Mouse (Mus musculus) T-helper 2 cell (primary cell): ENCODE measurements around the gene Fbln5.

ENCODE experiments used
- in situ Hi-C: fragments of 300-600 bp; cut with MboI, MseI; formaldehyde crosslinking; loops from one replicate; pipeline ENCODE4 v1.15.1; 2025; ENCODE audit warnings: high pct_unique_total_duplicates

The Fbln5 gene

DNA sequence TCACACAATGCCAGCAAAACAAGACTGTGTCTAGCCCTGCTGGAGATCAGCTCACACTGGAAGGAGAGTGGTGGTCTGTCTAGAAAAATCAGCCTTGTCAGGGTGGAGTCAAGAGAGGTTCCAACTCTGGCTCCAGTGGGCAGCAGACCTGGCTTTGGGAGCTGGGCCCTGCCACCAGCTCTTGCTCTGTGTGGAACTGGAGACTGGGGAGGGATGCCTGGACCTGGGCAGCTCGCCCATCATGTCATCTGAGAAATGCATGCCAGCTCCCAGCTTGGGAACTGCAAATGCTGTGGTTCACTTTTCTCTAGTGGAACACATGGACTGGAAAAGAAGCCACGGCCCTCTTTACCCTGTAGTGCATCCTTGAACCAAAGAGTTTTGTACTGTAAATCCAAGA is 8.3 kb downstream of the Fbln5 start:
- in situ Hi-C loops, result no loop called here

DNA sequence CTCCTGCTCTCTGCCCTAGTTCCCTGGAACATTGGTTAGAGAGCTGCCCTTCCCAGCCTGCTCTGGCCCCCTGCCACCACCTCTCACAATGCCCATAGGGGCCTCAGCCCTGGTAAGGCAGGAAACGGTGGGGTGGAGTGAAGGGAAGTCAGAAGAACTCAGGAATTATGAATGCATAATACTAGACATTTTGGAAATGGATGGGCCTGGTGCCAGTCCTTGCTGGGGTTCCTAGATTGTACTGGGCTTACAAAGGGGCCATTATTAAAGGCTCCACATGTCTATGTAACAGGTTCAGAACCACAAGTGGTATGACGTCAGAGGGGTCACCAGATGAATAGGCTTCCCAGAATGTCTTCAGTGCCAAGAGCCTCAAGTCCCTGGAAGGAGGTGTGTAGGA is 11.5 kb downstream of the Fbln5 start:
- in situ Hi-C loops, result no loop called here

DNA sequence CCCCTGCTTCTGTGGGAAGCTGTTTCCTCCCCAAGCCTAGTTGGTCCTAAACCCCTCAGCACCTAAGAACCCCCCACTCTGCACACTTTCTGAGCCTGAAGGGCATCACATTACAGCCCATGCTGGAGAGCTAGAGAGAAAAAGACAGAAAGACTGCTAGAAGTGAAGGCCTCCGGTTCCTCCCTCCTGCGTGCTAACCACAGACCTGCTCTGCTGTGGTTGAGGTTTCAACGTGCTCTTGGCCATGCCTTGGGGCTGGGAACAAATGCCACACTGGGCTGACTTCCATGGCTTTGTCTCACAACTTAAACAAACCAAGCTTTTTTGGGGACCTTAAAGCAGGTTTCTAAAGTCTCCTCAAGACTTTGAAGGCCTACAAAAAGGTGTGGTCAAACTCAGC is 16.4 kb downstream of the Fbln5 start:
- in situ Hi-C loops, result no loop called here

DNA sequence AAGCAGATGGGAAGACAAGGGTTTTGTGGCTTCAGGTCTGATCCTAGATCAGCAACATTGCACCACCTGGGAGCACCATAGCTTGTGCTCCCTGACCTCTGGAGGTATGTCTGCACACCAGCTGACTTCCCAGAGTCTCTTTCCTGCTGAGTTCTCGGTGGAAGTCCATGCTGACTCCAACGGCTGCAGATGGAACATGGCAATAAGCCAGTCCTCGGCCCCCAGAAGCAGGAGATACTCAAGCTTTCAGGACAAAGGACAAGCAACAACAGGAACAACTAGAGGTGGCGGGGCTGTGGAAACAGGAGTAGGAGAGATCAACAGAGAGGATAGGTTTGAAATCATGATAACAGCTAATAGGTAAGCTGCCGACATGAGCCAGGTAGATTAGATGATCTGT is 17.1 kb downstream of the Fbln5 start:
- in situ Hi-C loops, result no loop called here

DNA sequence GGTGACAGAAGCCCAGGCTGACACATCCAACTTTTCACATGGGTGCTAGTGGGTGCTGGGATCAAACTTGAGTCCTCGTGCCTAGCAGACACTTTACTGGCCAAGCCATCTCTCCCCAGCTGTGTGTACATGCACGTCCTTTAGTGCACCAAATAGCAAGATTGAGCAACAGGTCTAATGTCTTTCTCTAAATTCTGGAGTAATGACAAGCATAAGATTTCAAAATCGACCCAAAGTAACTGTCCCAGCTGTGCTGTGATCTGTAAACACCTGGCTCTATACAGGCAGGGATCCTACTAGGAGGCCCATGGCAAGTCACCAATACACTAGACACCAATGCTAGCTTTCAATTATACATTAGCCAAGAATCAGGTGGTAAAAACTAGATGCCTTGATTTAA is 17.8 kb downstream of the Fbln5 start:
- in situ Hi-C loops, result no loop called here

DNA sequence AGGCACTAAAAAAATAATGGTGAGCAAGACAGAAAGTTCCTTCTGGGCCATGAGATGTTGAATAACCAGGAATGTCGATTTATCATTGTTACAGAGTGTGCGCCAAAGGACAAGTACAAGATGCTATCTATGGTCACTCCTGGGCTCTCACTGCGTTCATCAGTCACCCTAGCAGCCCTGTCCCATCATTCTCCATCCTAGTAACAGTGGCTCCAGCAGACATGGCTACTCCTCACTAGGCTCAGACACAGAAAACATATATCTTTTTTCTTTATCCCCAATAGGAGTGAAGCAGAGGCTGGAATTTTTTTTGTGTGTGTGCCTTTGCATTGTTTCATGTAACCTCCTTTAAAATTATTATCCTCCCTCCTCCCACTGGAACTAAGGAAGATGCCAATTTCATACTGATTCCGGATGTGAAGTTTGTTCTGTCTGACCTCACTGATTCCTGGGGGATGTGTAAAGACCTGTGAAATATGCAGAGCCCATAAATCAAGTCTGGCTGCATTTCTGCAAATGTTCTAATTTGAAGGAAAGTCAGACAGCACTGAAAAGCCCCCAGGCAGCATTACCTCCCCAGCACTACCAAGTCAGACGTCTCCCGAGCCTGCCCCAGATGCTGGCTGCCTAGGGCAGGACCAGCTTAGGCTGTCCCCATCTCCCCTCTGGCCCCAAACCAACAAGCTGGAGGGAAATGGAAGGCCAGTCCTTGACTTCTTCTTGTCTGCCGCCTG is 20.5 kb downstream of the Fbln5 start:
- in situ Hi-C loops, result no loop called here

DNA sequence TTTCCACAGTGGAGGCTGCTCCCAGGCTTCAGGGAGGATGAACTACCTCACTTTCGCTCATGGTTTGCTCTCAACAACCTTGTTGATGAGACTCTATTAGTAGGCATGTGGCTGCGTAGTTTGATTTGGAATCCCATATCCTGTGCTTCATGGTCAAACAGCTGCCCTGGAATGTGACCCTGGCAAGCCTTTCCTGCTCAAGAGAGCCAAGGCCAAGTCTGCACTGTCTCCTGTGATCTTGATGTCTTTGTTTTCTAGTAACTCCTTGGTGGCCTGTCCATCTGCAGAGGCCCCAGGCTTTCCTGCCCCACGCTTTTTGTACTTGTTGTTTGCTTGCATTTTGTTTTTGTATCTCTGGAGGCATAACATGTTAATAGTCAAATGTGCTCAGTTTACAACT is 24.4 kb downstream of the Fbln5 start:
- in situ Hi-C loops, result no loop called here

DNA sequence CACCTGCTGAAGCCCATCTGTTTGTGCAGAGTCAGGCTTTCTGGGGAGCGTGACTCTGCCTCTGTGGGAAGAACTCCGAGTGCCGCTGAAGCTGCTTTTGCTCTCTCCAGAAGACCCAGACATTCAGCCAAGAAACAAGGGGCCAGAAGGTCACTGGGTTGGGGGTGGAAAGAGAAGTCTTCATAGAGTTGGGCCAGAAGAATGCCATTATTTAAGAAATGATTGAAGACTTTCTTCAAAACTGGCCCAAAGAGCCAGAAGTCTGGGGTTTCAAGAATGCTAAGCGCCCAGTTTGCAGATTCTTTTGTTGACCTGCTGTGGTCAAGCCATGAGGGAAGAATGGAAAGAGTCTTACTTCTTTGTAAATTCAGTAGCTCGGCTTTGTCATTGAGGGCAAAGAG is 25.6 kb downstream of the Fbln5 start:
- in situ Hi-C loops, result no loop called here

DNA sequence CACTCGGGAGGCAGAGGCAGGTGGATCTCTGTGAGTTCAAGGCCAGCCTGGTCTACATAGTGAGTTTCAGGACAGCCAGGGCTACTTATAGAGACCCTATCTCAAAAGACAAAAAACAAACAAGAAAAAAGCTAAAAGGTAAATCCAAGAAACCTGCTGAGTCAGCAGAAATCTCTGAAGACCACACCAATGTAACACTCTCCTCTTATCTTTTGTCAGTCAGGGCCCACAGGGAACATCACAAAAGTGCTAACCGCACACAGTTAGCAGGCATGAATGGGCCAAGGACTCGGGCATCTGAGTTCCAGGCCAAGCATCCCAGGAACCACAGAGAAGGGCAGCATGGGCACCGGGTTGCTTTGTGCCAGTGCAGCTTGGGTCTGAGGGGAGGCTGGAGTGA is 26.2 kb downstream of the Fbln5 start:
- in situ Hi-C loops, result no loop called here

DNA sequence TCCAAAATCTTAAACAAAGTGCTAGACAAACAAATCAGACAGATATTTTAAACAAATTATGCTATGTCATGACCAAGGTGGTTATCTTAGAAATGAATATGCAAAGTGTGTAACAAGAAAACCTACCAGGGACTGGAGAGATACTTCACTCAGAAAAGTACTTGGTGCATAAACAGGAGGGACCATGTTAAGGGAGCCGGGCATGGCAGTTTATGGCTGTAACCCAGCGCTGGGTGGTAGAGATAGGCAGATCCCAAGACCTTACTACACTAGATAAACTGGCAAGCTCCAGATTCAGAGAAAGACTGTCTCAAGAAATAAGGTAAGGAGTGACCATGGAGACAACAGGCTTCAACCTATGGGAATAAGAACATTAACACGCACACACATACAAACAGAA is 29.1 kb downstream of the Fbln5 start:
- in situ Hi-C loops, result no loop called here

DNA sequence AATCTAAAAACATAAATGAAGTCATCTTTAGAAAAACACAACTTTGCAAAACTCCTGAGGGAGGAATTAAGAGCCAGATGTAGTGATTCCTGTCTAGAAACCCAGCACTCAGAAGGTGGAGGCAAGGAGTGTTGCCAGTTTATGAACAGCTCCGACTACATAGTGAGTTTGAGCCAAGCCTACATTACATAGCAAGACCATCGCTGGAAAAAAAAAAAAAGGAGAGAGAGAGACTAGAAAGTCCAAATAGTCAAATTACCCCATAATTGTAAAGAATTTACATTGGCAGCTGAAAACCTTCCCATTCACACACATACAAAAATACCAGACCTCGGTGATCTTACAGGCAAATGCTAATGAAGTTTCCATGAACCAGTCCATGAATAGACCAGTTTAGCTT is 29.6 kb downstream of the Fbln5 start:
- in situ Hi-C loops, result no loop called here

DNA sequence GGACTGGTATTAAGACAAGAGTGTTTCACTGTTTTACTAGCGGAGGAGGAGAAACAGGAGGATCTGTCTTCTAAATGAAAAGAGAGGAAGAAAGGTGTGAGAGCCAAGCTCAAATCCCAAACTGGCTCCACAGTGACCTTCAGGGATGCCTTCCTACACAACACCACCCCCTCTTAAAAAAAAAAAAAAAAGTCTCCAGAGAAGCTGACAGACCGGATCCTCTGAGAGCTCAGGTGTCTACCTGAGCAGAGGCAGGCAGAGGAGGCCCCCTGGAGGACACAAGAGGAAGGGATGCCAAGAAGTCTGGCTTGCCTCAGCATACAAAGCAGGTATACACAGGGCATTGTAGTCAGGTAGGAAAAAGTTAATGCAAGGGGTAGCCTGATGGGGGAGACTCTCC is 36.1 kb downstream of the Fbln5 start:
- in situ Hi-C loops, result no loop called here

DNA sequence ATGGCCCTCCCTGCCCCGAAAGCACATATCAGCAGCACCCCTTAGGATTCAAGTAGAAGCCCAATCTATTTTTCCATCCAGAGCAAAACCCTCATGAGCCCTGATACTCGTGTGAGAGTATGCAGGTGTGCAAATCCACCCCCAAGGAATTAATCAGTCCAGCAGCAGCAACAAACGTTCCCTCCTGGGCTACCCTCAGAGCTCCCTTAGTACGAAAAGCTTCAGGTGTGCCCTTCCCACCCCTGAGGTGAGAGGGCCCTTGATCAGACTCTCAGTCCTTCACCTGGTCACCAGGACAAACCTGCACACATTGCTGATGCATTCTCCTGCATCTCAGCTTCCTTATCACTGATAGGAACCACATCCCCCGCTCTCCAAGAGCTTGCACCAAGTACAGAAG is 37.9 kb downstream of the Fbln5 start:
- in situ Hi-C loops, result no loop called here

DNA sequence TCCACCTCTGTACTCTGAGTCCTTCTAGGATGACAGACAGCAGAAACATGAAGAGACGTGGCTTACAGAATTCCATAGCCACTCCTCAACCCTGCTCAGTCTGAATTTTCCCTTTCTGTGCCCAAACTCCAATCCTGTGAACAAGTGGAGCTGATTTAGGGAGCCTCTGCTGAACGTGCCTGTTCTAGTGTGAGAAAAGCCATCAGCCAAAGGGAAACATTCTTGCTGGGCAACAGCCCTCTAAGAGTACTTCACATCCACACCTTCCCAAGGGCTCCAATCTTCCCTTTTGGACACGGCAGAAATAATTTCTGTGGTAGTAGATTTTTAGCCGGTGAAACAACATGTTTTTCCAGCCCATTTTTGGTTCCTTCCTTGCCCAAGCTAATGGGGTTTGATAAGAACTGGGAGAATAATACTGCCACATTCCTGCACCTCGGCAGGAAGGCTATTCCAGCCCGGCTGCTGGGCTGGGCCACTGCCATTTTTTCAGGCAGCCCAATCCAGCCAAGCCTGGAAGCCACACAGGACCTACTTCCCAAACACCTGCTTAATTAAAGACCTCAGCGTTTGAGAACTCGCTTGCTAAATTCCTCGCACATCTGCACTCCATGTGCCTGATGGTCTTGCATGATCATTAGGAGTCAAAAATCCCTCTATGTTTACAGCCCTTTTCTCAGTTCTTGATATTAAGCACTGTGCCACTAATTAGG is 41.1 kb downstream of the Fbln5 start:
- in situ Hi-C loops, result no loop called here

DNA sequence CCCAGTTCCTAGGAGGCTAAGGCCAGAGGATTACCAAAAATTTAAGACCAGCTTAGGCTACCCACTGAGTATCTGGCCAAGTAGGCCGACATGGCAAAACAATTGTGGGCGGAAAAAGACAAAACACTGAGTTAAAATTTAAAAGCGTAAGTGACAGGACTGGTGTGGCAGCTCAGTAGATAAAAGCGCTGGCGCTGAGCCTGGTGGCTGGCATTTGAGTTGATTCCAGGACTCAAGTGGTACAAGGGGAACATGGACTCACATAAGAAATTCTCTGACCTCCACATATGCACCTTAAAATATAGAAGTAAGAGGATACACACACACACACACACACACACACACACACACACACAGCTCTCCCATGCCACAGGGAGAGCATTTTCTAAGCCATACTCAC is 42.5 kb downstream of the Fbln5 start:
- in situ Hi-C loops, result no loop called here

DNA sequence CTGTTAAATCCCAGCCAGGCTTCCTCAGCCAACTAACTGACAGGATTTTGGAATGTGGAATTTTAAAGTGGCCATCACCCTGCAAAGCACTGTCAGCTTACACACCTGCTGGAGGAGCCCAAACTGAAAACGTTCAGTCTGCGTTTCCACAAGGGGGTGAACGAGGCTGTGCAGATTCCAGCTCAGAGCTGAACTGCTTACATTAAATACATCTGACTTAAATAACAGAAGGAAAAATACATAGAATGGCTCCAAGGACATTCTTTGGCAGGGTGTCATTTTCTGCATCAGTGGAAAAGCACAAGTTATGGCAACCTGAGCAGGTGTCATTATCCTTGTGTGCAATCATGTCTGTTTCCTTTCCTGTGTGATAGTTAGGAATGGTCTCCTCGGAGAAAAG is 44.7 kb downstream of the Fbln5 start:
- in situ Hi-C loops, result no loop called here

DNA sequence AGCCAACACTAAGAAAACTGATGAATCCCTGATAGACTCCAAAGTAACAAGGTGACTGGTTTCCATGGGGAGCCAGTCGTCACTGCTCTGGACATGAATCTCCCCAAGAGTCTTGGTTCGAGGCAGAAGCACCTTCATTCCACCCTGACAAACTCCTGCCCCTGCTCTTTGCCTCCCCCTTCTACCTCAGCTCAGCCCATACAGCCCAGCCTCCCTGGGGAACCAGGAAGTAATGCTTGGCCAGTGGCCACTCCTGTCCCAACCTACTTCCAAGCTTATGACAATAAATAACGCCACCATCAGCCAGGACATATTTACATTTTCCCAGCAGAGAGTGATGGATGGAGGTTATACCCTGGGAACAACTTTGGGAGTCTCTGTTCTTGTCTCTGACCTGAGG is 45.9 kb downstream of the Fbln5 start:
- in situ Hi-C loops, result no loop called here

DNA sequence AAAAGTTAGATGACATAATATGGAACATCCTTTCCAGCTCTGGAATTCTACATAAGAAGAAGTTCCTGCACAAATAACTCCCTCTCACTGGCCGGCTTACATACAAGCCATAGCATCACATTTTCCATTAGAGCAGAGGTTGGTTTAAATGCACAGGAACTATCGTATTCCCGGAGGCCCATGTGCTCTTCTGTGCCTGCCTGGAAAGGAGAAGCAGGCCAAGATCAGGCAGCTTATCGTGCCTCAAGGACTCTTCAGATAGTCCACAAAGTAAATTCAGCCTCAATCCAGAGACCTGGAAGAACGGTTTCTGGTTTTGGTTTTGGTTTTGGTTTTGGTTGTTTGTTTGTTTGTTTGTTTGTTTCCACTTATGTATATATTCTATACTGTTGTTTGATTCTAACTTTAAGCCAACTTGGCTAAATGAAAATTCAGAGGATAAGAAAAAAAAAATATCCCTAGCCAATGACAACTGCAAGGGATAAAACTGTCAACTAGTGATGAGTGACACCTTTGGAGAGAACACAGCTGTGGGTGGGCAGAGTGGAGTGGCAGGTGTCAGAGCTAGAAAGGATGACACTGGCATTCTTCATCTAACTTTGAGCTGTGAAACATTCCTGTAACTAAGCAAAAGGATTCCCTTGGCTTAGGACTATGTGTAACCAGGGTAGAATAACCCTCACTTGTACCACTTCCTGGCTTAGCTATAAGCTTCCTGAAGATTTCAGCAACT is 48.4 kb downstream of the Fbln5 start:
- in situ Hi-C loops, result no loop called here

DNA sequence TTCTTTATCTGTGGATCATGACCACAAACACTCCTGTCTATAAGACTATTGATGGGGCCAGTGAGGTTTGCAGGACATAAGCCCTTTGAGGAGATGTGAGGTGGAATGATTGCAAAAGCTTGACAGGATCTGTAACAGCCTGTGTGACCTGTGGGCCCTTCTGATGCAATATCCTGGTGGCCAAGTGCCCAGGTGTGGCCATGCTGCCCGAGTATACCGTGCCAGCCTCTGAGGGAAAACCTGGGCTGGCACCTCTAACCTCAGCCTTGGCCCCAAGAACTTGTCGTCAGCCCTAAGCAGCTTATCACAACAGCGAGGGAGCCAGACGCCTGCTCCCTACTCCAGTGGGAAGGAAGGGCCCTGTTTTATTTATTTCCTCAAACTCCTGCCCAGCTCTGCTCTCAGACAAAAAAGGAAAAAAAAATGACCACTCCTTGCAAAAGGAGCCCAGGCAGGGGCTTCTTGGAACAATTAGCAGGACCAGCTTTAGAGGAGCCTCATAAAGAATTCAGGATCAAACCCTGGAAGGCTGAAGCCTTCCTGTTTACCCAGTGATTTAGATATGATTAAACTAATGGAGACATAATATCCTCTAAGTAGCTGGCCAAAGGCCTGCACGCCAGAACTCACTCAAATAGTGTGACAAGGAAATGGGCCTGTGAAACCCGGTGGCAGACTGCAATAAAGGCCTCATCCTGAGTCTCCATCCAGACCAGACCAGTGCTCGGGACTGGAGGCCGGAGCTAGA is 51.4 kb downstream of the Fbln5 start:
- in situ Hi-C loops, result no loop called here

DNA sequence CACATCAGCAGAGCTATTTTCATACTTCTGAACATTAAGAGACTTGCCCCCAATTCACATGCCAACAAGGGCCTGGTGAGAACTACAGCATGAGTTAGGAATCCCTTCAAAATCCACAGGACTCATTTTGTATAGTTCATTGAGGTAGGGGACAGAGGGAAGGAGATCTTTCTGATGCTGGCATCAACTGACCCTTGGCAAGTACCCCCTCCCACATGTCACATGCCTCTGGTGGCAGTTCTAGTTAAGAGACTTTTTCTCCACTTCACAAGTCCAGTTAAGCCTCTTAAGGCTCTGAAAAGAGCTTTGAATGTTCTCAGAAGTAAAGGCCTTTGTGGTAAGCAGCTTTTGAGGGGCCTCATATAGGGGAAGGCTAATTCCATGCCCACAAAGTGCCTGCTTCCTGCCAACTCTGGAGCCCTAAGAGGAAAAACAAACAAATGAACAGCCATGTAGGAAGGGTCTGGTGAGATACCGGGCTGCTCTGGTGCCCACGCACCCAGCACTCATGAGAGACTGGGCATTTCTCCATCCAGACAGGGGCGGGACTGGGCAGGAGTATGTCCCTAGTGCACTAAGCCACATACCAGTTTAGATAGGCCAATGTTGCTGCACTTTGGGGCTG is 52.5 kb downstream of the Fbln5 start:
- in situ Hi-C loops, result no loop called here

DNA sequence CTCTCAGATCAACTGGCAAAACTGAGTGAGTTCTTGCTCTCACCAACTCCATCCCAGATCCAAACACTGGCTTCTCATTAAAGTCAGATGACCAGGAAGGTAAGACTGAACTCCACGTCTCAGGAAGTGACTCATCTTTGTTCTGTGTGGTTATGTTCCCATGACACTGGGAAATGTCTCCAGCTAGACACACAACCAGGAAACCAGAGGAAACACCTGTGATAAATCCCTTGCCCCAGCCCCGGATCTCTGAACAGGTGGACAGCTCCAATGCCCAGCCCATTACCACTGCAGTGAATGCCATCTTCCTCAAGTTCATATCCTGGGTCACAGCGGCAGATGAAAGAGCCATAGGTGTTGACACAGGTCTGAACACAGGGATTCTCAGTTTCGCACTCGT is 54.0 kb downstream of the Fbln5 start:
- in situ Hi-C loops, result no loop called here

DNA sequence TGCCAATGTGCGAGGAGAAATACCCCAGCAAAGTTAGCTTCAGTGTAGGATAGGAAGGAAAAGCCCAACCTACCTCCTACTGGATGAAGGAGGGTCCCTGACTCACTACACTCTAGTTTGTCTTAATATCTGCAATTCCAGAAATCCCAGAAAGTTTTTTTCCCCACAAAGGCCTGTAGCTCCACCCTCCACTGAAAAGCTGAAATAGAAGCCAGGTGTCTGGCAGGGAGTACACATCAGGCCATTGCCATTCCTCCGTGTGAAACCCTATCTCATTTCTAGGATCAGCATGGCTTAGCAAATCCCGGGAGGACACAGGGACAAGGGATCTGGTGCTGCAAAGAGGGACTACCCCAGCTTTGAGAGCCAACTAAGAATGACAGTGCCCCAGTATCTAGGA is 55.8 kb downstream of the Fbln5 start:
- in situ Hi-C loops, result no loop called here
